Mouse (Mus musculus) kidney, adult 2 months (tissue): ENCODE results near the gene Hoxa3. TPM values are rescaled to one million over a fixed set of nuclear protein-coding genes. Genes with fewer than 3 reads are reported as not detected.

Experiments
- DNase-seq: peaks from one replicate; pipeline ENCODE4 v3.0.0; 2021
- H3K27ac ChIP-seq: fragments of 200-500 bp; 2 replicates; pipeline ENCODE4 v1.5.1; 2012; ENCODE audit warnings: low read depth, low read length, control low read depth, inconsistent platforms; ENCODE audit not compliant: insufficient read depth
- H3K27me3 ChIP-seq: fragments of 200-500 bp; replicated peaks from 2 replicates; pipeline ENCODE4 v1.6.1; 2012; ENCODE audit warnings: mild to moderate bottlenecking, moderate library complexity, low read length, inconsistent platforms; ENCODE audit not compliant: control insufficient read depth, insufficient read depth
- H3K36me3 ChIP-seq: fragments of 200-500 bp; 2 replicates; pipeline ENCODE4 v1.6.1; 2012; ENCODE audit warnings: mild to moderate bottlenecking, moderate library complexity, low read length, inconsistent platforms; ENCODE audit not compliant: control insufficient read depth, insufficient read depth
- H3K4me1 ChIP-seq: fragments of 200-500 bp; 2 replicates; pipeline ENCODE4 v1.6.1; 2011; ENCODE audit warnings: low read length; ENCODE audit not compliant: control insufficient read depth, insufficient read depth
- H3K4me3 ChIP-seq: fragments of 200-500 bp; 2 replicates; pipeline ENCODE4 v1.5.1; 2011; ENCODE audit warnings: mild to moderate bottlenecking, low read depth, low read length, control low read depth; ENCODE audit not compliant: insufficient read depth
- CTCF ChIP-seq: fragments of 200-500 bp; conservative IDR thresholded peaks from 2 replicates; pipeline ENCODE4 v1.5.1; 2011; ENCODE audit warnings: low read depth, mild to moderate bottlenecking, control low read depth, low read length, moderate library complexity, mixed read lengths; ENCODE audit not compliant: insufficient read depth, insufficient read length
- POLR2A ChIP-seq: fragments of 200-500 bp; IDR thresholded peaks from one replicate; pipeline ENCODE4 v1.6.1; 2011; ENCODE audit warnings: low read depth, low read length, control low read depth
- WGBS: fragments of 180-500 bp; shearing (Covaris S2); methylation state at CpG from one replicate; pipeline ENCODE4 v1.1.7; 2018; 5-methylcytosine and 5-hydroxymethylcytosine counted together
- polyA plus RNA-seq: library from polyadenylated mRNA; depleted of rRNA; stranded (reverse); fragments of >200 nt; gene quantifications from 2 replicates; pipeline ENCODE4 v1.2.3, GENCODE M21; 2012

Gene Hoxa3
- polyA plus RNA-seq, 1 experiment = 7.6 TPM

- no peak overlapping the region for H3K4me3 ChIP-seq
- H3K27ac ChIP-seq = no peak overlapping the region
- WGBS = 90% methylated on average over 5 of the region's 5 CpGs
- no peaks in the 10 kb centered on the region for H3K4me1 ChIP-seq
- no peak for DNase-seq
- no peaks in the 10 kb centered on the region for H3K36me3 ChIP-seq
- TF ChIP-seq POLR2A (no peak), CTCF (no peak)
- 0 out of 2 replicates have a peak, but pooled peaks cover 1% of the 10 kb centered on the region for H3K27me3 ChIP-seq
Measured at GRCm38 (mm10) chr6:52154044-52154443, 59.1 kb downstream of the Hoxa3 start.

GRCm38 (mm10) chr6:52153270-52153669 lies 59.9 kb downstream of the Hoxa3 start:
- no peaks in the 10 kb centered on the region for H3K36me3 ChIP-seq
- H3K27me3 ChIP-seq = 0 out of 2 replicates have a peak, but pooled peaks cover 1% of the 10 kb centered on the region
- H3K4me3 ChIP-seq = no peak overlapping the region
- 54% methylated on average over 6 of the region's 6 CpGs for WGBS
- TF ChIP-seq POLR2A = no peak
- no peak for TF ChIP-seq CTCF
- H3K27ac ChIP-seq = no peak overlapping the region
- no peaks in the 10 kb centered on the region for H3K4me1 ChIP-seq
- no peak for DNase-seq

GRCm38 (mm10) chr6:52152226-52153193 lies 60.6 kb downstream of the Hoxa3 start:
- no peak overlapping the region for H3K27ac ChIP-seq
- 0 out of 2 replicates have a peak, but pooled peaks cover 1% of the 10 kb centered on the region for H3K27me3 ChIP-seq
- 63% methylated on average over 16 of the region's 16 CpGs for WGBS

GRCm38 (mm10) chr6:52151571-52151970 lies 61.6 kb downstream of the Hoxa3 start:
- TF ChIP-seq CTCF = no peak
- no peak for TF ChIP-seq POLR2A
- Histone ChIP-seq H3K36me3 (no peaks in the 10 kb centered on the region), H3K27ac (no peak overlapping the region), H3K4me1 (no peaks in the 10 kb centered on the region), H3K4me3 (no peak overlapping the region), H3K27me3 (0 out of 2 replicates have a peak, but pooled peaks cover 1% of the 10 kb centered on the region)
- 90% methylated on average over 4 of the region's 4 CpGs for WGBS
- no peak for DNase-seq

More at GRCm38 (mm10) chr6:52152226-52153193, 60.6 kb downstream of the Hoxa3 start:
- TF ChIP-seq CTCF = no peak
- TF ChIP-seq POLR2A = no peak
- Histone ChIP-seq H3K36me3 (no peaks in the 10 kb centered on the region), H3K4me3 (no peak overlapping the region), H3K4me1 (no peaks in the 10 kb centered on the region)
- no peak for DNase-seq

GRCm38 (mm10) chr6:52150401-52150966 lies 62.7 kb downstream of the Hoxa3 start:
- DNase-seq = no peak
- H3K4me1 ChIP-seq = no peaks in the 10 kb centered on the region
- H3K27me3 ChIP-seq = 0 out of 2 replicates have a peak, but pooled peaks cover 1% of the 10 kb centered on the region
- no peak overlapping the region for H3K4me3 ChIP-seq
- no peaks in the 10 kb centered on the region for H3K36me3 ChIP-seq
- H3K27ac ChIP-seq = no peak overlapping the region
- WGBS = 45% methylated on average over 16 of the region's 16 CpGs
- TF ChIP-seq CTCF = no peak
- TF ChIP-seq POLR2A = no peak

GRCm38 (mm10) chr6:52139115-52139514 lies 74.0 kb downstream of the Hoxa3 start:
- WGBS = 91% methylated on average over 5 of the region's 5 CpGs

GRCm38 (mm10) chr6:52138576-52138975 lies 74.6 kb downstream of the Hoxa3 start:
- 86% methylated on average over 10 of the region's 10 CpGs for WGBS
- H3K4me3 ChIP-seq = no peak overlapping the region
- TF ChIP-seq CTCF (no peak), POLR2A (no peak)
- no peak for DNase-seq
- no peaks in the 10 kb centered on the region for H3K36me3 ChIP-seq
- no peak overlapping the region for H3K27ac ChIP-seq
- H3K4me1 ChIP-seq = no peaks in the 10 kb centered on the region
- no peaks in the 10 kb centered on the region for H3K27me3 ChIP-seq

More at GRCm38 (mm10) chr6:52139115-52139514, 74.0 kb downstream of the Hoxa3 start:
- no peaks in the 10 kb centered on the region for H3K36me3 ChIP-seq
- DNase-seq = no peak
- H3K4me1 ChIP-seq = no peaks in the 10 kb centered on the region
- no peak overlapping the region for H3K4me3 ChIP-seq
- H3K27ac ChIP-seq = no peak overlapping the region
- no peak for TF ChIP-seq POLR2A
- TF ChIP-seq CTCF = no peak
- no peaks in the 10 kb centered on the region for H3K27me3 ChIP-seq
